Mouse (Mus musculus): ENCODE results near the gene Tiam1.
A peak's percentile ranks its signal among the peaks of the same experiment; 100 is the strongest.

Gene Tiam1

DNA sequence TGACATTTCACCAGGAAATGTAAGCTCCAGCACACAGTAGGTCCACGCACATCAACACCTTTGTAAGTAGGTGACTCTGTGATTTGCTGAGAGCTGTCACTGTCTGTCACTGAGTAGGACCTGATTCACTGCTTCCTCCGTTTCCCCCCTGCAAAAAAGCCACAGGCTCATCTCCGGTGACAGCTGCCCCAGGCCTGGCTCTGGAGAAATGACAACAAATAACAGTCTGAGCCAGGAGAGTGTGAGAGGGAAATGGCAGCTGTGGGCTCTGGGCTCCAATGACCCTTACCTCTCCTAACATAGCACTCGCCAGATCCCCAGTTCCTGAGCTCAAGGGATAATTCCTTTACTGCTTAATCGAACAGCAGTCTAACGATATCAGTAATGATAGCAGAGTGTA lies 301.7 kb downstream of the Tiam1 start:
- DNase-seq (ENCODE audit: low spot score in 2 of 2): no peak

DNA sequence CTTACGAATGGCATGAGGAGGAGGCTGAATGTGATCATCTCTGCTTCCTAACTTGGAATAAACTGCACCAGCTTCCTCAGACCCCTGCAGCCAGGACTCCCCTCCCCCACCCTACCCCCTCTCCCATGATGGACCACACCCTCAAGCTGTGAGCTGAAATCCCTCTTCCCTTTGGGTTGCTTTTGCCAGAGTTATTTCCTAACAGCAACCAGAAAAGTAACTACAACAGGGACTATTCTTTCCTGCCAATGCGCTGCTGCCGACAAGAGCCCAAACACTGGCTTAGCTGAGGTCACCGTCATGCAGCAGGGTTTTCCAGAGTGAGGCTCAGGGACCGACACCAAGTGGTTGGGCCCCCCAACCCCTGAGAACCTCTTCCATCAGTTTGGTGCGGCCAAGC lies 303.2 kb downstream of the Tiam1 start:
- no peak for DNase-seq (ENCODE audit: low spot score in 2 of 2)

DNA sequence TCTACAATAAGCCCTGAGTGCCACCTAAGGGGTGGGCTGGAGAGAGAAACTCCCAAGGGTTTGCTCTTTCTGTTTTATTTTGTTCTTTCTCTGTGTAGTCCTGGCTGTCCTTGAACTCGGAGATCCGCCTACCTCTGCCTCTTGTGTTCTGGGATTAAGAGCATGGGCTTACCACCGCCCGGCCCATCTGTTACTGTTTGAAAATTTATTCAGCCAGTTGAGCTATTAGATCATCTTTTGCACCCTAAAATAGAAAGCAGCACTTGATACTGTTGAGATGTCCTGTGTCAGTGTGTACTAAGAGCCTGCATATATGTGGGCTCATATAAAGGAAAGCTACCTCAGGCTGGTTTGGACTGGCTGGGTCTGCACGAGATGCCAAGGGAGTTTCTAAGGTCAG lies 303.7 kb downstream of the Tiam1 start:
- no peak for DNase-seq (ENCODE audit: low spot score in 2 of 2)

DNA sequence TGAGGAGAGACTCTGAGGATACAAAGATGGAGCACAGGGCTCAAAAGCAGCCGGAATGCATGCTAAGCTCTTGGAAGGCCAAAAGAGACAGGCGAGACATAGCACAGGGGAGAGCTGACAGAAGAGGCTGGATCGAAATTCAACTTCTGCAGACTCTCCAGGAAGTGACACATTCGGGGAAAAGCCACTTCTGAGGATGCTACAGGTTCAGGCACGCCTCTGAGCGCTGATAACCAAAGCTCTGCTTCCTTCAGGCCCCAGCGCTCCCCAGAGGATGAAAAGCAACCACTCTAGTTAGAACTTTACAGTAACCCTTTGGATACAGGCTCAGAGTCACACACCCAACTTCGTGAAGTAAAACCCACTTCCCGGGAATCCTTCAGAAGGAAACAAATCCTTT lies 306.5 kb downstream of the Tiam1 start:
- no peak for DNase-seq (ENCODE audit: low spot score in 2 of 2)

DNA sequence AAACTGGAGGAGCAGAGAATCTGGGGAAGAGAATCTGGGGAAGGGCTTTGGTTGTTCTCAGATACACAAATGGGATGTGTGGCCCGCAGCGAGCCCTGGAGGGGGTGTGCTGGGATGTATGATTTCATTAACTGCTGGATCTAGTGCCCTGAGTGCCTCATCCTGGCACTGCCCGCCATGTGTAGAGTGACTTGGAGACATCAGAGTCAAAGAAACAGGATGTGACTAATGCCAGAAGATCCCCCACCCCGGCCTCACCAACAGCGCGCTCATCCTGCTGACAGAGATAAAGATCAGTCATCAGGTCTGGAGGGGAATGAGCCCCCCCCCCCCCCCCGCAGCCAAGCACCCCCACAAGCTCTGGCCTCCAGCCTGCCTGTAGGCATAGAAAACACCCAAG lies 308.0 kb downstream of the Tiam1 start:
- DNase-seq (ENCODE audit: low spot score in 2 of 2): no peak

DNA sequence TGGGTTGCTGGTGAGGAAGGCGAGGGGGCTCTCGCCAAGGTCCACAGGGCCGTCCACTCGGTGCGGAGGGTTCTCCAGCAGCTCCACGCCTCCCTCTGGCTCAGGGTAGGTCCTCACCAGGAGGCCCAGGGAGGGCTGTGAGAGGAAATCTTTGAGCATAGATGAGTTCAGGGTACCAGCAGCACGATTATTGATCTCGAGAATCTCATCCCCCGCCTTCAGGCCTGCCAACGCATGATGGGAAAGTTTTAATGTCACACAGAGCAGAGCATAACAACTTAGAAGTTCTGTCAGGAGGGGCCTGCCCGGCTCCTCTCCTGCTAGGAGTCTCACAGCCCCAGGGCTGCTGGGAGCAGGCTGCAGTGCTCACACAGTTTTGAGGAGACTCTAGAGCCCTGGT lies 310.6 kb downstream of the Tiam1 start:
- no peak for DNase-seq (ENCODE audit: low spot score in 2 of 2)

DNA sequence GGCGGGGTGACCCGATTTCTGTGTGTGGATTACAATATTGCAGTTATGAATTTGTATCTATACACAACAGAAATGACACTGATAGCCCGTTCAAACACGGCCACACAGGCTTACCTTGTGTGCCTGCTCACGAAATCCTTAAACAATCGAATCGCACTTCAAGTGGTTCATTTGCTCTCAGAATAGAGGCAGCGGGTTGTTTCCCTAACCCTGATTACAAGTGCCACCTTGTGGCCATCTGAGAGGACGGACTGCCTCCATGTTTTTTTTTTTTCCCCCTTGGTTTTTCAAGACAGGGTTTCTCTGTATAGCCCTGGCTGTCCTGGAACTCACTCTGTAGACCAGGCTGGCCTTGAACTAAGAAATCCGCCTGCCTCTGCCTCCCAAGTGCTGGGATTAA lies 312.4 kb downstream of the Tiam1 start:
- DNase-seq (ENCODE audit: low spot score in 2 of 2): peak in 1 of 2 experiments; percentile 74

DNA sequence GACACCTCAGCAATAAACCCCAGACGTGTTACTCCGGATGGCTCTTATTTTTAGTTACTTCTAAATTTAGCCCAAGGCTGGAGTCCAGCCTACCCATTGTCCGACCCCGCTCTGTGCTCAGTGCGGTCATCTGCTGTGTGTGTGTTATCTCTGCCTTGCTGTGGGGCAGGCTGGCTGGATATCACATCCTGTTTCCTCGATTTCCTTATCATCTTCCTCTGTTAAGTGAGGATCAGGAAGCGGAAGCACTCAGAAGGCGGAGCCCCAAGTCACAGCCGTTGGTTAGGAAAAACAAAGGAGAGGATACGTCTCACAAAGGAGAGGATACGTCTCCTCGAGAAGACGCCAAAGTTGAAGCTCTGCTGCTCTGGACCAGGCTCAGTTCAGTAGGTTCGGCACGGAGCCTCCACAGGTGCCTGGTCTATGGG lies 313.3 kb downstream of the Tiam1 start:
- no peak for DNase-seq (ENCODE audit: low spot score in 2 of 2)

DNA sequence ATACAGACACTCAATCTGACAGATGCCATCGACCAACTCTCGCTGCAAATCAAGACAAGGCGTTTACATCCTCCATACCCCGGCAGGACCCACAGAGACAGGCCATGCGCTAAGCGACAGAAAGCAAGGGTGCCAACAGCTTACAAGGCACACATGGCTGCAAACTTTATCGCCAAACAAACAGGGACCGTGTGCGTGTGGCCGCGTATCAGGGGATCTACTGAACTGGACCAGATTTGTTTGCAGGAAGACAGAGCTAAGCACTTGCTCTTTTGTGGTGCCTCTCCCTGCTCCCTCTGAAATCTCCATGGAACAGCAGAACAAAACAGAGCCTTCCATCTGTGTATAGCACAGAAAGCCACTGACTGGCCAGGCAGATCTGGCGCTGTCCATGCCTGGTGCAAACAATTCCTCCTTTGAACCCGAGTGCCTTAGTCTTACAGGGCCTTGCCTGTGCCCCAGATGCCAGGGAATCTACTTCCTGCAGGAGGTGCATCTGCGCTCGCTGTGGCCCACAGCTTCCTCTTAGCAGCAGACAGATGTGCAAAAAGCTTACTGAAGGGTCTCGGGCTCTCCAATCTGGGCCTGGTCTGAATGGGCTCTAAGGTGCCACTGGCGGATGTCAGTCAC lies 316.0 kb downstream of the Tiam1 start:
- DNase-seq (ENCODE audit: low spot score in 2 of 2): no peak

DNA sequence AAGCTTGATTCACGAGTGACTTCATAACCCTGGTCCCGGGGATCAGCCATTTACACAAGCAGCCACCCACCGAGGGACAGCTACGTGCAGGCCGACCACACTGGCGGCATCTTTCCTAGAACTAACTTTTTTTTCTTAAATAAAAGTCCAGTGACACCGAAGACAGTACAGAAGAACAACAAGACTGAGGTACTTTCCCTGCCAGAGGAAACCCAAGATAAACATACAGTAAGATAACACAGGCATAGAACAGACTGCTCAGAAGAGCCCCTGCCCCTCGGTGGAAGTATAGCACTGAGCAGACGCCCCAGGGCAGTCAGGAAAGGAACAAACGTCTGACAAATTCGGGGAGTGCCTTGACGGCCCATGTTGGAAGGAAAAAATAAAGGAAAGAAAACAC lies 317.7 kb downstream of the Tiam1 start:
- no peak for DNase-seq (ENCODE audit: low spot score in 2 of 2)

DNA sequence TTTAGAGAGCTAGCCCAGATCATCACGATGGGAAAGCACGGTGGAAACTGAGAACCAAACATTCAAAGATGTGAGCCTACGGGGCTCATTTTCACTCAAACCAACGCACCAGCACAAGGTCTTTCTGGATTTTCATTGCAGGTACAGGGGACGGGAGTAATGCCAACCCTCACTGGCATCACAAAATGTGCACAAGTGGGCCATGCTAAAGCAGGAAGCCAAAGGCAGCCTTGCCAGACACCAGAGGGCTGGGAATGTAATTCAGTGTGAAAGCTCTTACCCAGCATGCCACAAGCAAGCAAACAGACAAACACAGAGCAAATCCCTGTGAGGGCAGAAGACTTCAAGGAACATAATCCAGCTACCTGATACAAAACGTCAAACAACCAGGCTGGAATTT lies 320.7 kb downstream of the Tiam1 start:
- DNase-seq (ENCODE audit: low spot score in 2 of 2): peak in 1 of 2 experiments; percentile 37

DNA sequence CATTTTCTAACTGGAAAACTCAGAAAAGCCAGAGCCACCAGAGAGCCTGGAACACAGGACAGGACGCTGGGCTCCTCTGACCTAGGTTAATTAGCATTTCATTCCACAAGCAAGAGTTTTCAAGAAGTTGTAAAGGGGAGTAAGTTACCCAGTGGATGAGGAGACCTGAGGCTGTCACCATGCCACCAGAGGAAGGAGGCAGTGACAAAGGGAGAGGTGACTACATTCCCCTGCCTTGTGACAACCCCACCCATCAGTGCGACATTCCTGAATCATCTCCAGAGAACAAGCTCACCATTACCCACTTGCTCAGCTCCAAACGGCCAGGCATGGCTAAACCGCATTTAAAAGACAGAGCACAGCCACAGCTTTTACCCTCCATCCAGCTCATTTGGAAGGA lies 324.9 kb downstream of the Tiam1 start:
- DNase-seq (ENCODE audit: low spot score in 2 of 2): no peak

DNA sequence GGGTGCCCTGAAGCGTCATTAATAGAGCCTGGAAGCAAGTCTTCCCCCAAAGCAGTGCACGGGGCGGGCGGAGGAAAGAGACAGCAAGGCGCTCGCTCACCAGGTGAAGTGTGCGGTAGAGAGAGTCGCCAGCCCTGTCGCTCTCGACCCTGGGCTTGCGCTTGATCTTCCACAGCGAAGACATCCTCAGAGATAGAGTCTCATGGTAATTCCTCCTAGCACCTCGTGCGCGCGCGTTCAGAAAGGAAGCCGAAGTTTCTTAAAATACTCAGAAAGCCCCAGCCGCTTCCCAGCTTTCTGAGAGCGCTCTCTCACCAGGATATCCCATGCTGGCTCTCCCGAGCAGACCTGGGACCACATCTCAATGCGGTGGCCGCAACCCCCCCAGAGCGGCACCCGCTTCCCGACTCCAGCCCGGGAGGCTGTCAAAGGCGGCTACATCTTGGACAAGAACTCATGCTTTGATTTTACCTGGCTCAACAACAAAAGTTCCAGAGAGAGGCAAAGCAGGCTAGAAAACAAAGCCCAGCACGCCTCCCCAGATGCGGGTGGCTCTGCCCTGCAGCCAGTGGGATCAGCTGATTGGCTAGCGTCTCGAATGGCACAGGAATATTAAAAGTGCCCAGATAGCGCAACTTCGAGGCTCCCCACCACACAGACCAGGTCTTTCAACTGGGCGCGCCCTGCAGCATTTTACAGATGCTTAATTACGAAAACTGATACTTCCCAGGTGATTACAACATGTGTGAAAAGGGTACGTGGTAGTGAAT lies 325.5 kb downstream of the Tiam1 start:
- DNase-seq (ENCODE audit: low spot score in 2 of 2): no peak

DNA sequence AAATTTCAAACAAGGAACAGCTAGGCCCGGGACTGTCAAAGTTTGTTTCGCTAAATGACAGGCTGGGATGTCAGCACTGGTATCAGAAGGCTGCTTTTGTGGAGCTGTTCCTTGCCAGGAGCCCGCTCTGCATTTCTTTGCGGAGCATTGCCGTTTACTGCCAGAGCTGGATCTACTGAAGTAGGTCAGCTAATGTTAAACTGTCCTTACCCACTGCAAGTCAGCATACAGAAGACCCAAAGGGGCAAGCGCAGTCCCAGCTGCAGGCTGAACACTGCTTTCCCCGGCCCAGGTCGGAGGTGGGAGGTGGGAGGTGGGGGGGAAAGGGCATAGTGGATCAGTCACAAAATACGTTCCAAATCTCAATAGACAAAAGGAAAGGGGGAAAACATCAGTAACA lies 326.3 kb downstream of the Tiam1 start:
- DNase-seq (ENCODE audit: low spot score in 2 of 2): no peak

DNA sequence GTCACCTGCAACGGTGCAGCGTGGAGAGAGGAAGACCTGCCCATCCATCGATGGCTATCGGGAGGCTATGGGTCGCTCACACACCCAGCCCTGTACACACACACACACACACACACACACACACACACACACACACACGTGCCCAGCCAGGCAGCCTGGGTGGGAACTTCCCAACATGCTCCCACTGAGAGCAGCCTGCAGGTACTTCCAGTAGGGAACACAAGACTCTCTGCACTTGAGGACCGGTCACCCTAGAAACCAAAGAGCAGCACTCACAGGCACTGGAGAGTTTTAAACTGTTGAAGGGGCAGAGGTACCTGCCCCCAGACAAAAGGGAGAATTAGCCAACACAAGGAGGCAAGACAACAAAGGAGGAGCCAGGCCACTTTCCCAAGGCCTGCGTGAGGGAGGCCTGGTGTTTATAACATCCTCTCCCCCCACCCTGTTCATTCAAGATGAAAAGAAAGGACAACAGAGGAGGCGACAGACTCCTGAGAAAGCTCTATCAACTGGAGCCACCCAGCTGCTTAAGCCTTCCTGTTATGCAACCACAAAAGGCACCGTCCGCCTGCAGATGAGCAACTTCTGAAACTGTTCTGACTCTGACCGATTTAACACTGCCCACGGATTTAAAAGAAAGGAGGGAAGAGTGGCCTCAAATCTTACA lies 326.9 kb downstream of the Tiam1 start:
- DNase-seq (ENCODE audit: low spot score in 2 of 2): peak in 1 of 2 experiments; percentile 65

DNA sequence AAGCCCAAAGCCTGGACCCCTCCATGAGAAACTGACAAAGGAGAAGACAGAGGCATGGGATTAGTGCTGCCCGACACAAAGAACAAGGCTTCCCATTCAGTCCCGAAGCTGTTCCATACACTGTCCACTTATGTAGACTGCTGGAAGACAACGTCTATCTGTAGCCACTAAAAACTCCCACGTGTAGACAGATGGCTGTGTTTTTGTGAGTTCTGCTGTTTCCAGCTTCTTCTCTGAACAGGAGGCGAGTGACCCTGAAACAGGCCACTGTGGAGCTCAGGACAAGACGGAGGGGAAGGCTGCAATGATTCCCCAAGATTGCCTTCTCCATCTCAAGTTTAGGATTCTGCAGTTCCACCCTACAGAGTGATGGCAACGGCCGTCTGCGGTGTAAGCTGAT lies 330.0 kb downstream of the Tiam1 start:
- no peak for DNase-seq (ENCODE audit: low spot score in 2 of 2)

DNA sequence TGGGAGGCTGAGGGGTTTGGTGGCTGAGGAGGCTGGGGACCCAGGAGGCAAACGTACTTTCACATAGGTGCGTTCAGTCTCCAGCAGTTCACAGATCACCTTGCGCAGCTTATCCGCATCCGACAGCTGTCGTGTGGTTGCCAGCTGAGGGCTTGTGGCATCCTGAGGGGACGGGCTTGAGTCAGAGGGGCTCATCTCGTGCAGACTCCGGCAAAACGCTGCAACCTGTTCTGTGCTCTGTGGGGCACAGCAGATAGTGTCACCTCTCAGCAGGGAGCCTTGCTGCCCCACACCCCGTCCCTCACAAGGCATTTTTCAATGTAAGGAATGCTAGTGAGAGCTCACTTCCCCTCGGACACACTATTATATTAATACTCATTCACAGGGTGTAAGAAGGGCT lies 330.7 kb downstream of the Tiam1 start:
- no peak for DNase-seq (ENCODE audit: low spot score in 2 of 2)

DNA sequence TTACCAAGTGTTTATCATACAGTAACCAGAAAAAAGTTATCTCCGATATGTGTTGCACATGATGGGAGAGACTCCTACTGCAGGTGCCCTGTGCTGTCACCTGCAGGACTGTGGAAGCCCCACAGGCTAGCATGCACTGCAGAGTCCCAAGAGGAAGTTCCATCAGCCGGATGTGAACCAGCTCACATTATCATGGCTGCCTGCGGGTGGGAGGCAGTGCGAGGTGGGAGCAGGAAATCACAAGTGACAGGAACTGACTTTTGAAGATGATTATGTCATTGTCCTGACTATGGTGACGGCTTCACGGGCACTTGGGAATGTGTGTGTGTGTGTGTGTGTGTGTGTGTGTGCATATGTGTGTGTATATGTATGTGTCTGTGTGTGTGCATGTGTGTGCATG lies 333.2 kb downstream of the Tiam1 start:
- no peak for DNase-seq (ENCODE audit: low spot score in 2 of 2)

DNA sequence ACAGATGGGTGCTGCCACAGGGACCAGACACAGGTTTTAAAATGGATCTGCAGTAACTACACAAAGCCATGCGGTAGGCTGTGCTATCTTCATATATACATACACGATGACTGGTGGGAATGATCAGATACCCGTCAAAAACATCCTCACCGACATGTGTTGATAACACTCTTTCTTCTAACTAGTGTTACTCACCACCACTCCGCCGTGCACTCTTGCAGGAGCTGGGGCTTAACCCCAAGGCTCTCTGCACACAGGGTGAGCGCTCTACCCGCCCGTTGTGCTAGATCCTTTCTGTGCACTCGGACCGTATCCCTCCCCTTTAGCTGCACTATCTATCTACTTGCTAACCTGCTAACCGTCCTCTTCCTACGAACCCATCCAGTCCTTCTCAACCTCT lies 335.4 kb downstream of the Tiam1 start:
- DNase-seq (ENCODE audit: low spot score in 2 of 2): no peak

DNA sequence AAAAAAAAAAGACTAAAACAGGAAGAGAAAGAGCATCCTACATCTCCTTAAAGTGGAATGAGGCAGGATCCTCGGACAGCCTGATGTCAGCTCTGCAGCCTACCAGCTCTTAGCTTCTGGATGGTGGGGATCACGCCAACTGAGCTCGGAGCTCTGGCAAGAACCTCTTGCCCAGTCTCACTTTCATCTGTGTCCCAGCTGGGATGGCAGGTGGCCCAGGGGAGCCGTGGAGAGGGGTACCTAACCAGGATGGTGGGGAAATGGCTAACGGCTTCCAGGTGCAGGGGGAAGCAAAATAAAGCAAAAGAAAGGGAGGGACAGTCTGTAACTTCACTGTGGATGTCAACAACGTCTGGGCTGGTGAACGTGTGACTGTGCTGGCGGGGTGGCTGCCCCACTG lies 337.6 kb downstream of the Tiam1 start:
- no peak for DNase-seq (ENCODE audit: low spot score in 2 of 2)

DNA sequence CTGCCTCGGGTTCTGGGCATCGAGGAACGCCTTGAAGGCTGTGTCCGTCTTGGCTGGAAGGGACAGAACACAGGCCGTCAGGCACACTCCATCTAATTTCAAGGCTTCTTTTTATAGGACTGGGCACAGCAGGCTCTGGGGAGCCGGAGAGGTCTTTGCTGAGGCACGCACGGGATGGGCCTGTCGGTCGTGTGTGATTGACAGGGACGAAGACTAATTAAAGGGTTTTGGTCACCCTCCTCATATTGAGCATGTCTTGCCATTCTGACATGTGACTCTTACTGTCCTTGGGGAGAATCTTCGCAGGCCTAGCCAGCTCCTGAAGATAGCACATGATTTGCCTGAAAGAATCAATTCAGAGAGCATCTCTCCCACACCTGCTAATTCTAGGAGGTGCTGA lies 338.4 kb downstream of the Tiam1 start:
- no peak for DNase-seq (ENCODE audit: low spot score in 2 of 2)

DNA sequence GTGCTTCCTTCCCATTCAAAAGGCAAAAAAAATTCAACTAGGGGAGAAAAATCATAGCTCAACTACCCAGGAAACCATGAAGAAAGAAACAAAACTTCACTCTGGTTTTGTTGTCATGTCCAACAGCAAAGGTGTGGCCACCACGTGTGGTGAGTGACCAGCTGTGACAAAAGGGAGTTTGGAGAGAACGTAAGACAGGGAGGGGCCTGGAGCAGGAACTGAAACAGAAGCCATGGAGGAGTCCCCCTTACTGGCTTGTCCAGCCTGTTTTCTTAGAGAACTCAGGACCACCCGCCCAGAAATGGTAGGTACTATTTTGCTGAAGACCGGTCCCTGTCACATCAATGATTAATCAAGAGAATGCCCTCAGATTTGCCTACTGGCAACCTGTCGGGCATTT lies 342.1 kb downstream of the Tiam1 start:
- no peak for DNase-seq (ENCODE audit: low spot score in 2 of 2)

DNA sequence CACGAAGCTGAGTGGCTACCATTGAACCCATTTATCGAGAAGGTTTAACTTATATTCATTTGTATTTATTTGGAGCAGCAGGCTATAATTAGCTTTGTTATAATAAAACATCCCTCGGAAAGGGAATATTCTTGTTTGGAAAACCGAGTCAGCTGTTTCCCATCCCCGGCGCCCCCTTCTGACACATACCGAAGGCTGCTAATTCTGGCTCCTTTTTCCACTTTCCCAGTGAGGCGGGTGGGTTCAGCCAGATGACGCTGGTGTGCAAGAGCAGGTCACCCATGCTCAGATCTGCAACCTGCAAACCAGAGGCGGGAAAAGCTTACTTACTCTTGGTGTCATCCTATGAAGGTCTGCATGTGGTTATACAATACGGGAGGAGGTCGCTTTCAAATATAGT lies 343.8 kb downstream of the Tiam1 start:
- no peak for DNase-seq (ENCODE audit: low spot score in 2 of 2)

Measured in left cerebral cortex, adult 9 months (tissue).